Mouse (Mus musculus): ENCODE measurements around the gene Rrnad1. TPM values are rescaled to one million over a fixed set of nuclear protein-coding genes. Genes with fewer than 3 reads are reported as not detected.
A peak's percentile ranks its signal among the peaks of the same experiment; 100 is the strongest.

Rrnad1 gene
- total and polyA plus RNA-seq, 2 experiments from 2014 or later, result 19.3 to 36.4 TPM

DNA sequence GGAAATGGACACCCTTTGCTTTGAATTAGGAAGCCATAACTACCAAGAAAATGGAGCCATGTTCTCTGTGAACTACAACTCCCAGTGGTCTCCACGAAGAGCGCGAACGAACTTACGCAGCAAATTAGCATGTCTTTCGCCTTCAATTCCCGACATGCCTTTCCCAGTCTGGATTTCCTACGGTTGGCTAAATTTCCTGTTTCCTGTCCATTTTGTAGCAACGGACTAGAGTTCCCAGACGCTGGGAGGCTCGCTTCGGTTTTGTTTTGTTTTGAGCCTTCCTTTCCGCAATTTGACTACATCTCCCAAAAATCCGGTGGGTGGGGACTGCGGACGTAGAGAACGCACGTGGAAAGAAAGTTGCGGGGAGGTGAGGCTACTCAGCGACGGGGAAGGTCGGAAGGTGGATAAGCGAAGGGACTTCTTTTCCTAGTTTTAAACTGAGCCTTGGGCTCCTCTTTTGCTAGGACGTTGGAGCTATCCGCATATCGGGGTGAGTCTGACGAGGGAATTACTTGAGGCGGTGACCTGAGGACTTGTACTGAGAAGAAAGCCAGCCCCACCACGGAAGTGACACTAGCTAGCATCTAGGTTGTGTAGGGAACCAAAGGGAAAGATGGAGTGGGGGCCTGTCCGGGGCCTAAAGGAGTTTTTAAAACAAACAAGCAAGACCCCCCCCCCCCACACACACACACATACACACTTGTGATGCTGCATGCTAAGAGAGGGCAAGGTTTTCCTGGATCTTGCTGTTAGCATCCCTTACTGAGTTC, 11.0 kb downstream of the Rrnad1 start, which contains the start of gene Mrpl24:
Mrpl24 (plus strand) TSS at position 171 of the 773 bp plus-strand sequence.
- DNase-seq (ENCODE audit: low spot score) (peak; percentile 97), ATAC-seq (peak; percentile 93)
- Histone ChIP-seq H3K27me3 (ENCODE audit: insufficient read depth, low read length) (no peaks in the 10 kb centered on the region), H3K36me3 (ENCODE audit: insufficient read depth, low read length) (peaks cover 46% of the 10 kb centered on the region), H3K4me2 (ENCODE audit: low read depth, low read length) (peak within 1 kb of the TSS; percentile 87), H3K9me3 (ENCODE audit: low read length) (no peaks in the 10 kb centered on the region), H3K4me3 (ENCODE audit: low read length) (peak within 1 kb of the TSS; percentile 68), H3K4me1 (ENCODE audit: insufficient read depth, low read length) (no peaks in the 10 kb centered on the region), H3K9ac (replicated peaks; ENCODE audit: low read length) (peak within 1 kb of the TSS; percentile 59; the same call in 1 of the 2 replicates), H3K27ac (peak within 1 kb of the TSS; percentile 54)
- under 1% methylated on average over 30 of the region's 30 CpGs for WGBS
- TF ChIP-seq CTCF (IDR thresholded peaks at IDR 0.05; ENCODE audit: low read depth), result no peak

DNA sequence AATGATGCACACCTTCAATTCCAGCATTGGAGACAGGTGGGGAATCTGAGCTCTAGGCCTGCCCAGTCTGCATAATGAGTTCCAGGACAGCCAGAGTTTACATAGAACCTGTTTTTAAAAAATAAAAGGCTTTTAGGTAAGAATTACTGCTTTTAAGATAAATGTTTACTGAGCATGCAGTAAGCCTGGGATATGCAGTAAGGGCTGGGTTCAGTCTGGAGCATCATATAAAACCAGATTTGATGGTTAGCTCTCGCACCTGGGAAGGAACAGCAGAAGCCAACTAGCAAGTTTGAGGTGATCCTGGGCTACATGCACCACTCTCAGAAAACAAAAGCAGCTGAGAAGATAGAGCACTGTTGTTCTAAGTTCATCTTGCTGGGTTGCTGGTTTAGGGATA, 12.0 kb downstream of the Rrnad1 start:
- no peaks in the 10 kb centered on the region for H3K9me3 ChIP-seq (ENCODE audit: low read length)
- no peak for TF ChIP-seq CTCF (IDR thresholded peaks at IDR 0.05; ENCODE audit: low read depth)
- no peak overlapping the region for H3K9ac ChIP-seq (replicated peaks; ENCODE audit: low read length)
- ATAC-seq (no peak), DNase-seq (ENCODE audit: low spot score) (no peak)
- no peak overlapping the region for H3K4me3 ChIP-seq (ENCODE audit: low read length)
- H3K27ac ChIP-seq, result peak overlapping the region; percentile 54; the same call in 1 of the 2 replicates
- H3K27me3 ChIP-seq (ENCODE audit: insufficient read depth, low read length), result no peaks in the 10 kb centered on the region
- H3K4me1 ChIP-seq (ENCODE audit: insufficient read depth, low read length), result no peaks in the 10 kb centered on the region
- peak overlapping the region; percentile 87 for H3K4me2 ChIP-seq (ENCODE audit: low read depth, low read length)
- H3K36me3 ChIP-seq (ENCODE audit: insufficient read depth, low read length), result peaks cover 44% of the 10 kb centered on the region
- 100% methylated on average over 1 of the region's 1 CpGs for WGBS

DNA sequence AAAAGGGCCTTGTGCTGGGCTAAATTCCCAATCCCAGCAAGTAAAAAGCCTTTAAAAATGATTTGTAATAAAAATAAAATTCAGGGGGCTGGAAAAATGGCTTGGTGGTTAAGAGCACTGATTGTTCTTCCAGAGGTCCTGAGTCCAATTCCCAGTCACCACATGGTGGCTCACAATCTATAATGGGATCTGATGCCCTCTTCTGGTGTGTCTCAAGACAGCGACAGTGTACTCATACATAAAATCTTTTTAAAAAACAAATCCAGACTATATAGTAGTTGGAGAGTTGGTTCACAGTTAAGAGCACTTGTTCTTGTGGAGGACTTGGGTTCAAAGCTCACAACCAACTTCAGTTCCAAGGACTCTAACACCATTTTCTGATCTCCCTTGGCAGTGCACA, 13.5 kb downstream of the Rrnad1 start:
- ATAC-seq (no peak), DNase-seq (ENCODE audit: low spot score) (no peak)
- Histone ChIP-seq H3K4me2 (ENCODE audit: low read depth, low read length) (no peak overlapping the region), H3K27ac (no peak overlapping the region), H3K27me3 (ENCODE audit: insufficient read depth, low read length) (no peaks in the 10 kb centered on the region), H3K9ac (replicated peaks; ENCODE audit: low read length) (no peak overlapping the region), H3K36me3 (ENCODE audit: insufficient read depth, low read length) (peaks cover 33% of the 10 kb centered on the region), H3K4me1 (ENCODE audit: insufficient read depth, low read length) (no peaks in the 10 kb centered on the region), H3K9me3 (ENCODE audit: low read length) (no peaks in the 10 kb centered on the region), H3K4me3 (ENCODE audit: low read length) (no peak overlapping the region)
- 95% methylated on average over 1 of the region's 1 CpGs for WGBS
- TF ChIP-seq CTCF (IDR thresholded peaks at IDR 0.05; ENCODE audit: low read depth), result peak; percentile 12; the same call in 1 of the 2 replicates

GRCm38 (mm10) chr3:87913891-87914290, 16.6 kb downstream of the Rrnad1 start:
- no peak for TF ChIP-seq CTCF (IDR thresholded peaks at IDR 0.05; ENCODE audit: low read depth)
- DNase-seq (ENCODE audit: low spot score), result no peak
- Histone ChIP-seq H3K9me3 (ENCODE audit: low read length) (no peaks in the 10 kb centered on the region), H3K4me3 (ENCODE audit: low read length) (no peak overlapping the region), H3K4me2 (ENCODE audit: low read depth, low read length) (no peak overlapping the region), H3K27ac (no peak overlapping the region), H3K36me3 (ENCODE audit: insufficient read depth, low read length) (peaks cover 30% of the 10 kb centered on the region), H3K4me1 (ENCODE audit: insufficient read depth, low read length) (peaks cover 15% of the 10 kb centered on the region), H3K9ac (replicated peaks; ENCODE audit: low read length) (no peak overlapping the region), H3K27me3 (ENCODE audit: insufficient read depth, low read length) (no peaks in the 10 kb centered on the region)
- 94% methylated on average over 10 of the region's 10 CpGs for WGBS
- ATAC-seq, result no peak

GRCm38 (mm10) chr3:87913491-87913890, 17.0 kb downstream of the Rrnad1 start:
- H3K9ac ChIP-seq (replicated peaks; ENCODE audit: low read length), result no peak overlapping the region
- WGBS, result 84% methylated on average over 7 of the region's 7 CpGs
- no peak for DNase-seq (ENCODE audit: low spot score)
- H3K27me3 ChIP-seq (ENCODE audit: insufficient read depth, low read length), result no peaks in the 10 kb centered on the region
- TF ChIP-seq CTCF (IDR thresholded peaks at IDR 0.05; ENCODE audit: low read depth), result no peak
- no peak overlapping the region for H3K27ac ChIP-seq
- peaks cover 30% of the 10 kb centered on the region for H3K36me3 ChIP-seq (ENCODE audit: insufficient read depth, low read length)
- no peaks in the 10 kb centered on the region for H3K9me3 ChIP-seq (ENCODE audit: low read length)
- no peak overlapping the region for H3K4me2 ChIP-seq (ENCODE audit: low read depth, low read length)
- no peak for ATAC-seq
- no peak overlapping the region for H3K4me3 ChIP-seq (ENCODE audit: low read length)
- H3K4me1 ChIP-seq (ENCODE audit: insufficient read depth, low read length), result peaks cover 19% of the 10 kb centered on the region

- peak; percentile 46 for ATAC-seq
- Histone ChIP-seq H3K36me3 (ENCODE audit: insufficient read depth, low read length) (peaks cover 14% of the 10 kb centered on the region), H3K9ac (replicated peaks; ENCODE audit: low read length) (peak overlapping the region; percentile 38), H3K4me3 (ENCODE audit: low read length) (peak overlapping the region; percentile 37), H3K9me3 (ENCODE audit: low read length) (no peaks in the 10 kb centered on the region), H3K4me2 (ENCODE audit: low read depth, low read length) (peak overlapping the region; percentile 62), H3K27ac (peak overlapping the region; percentile 86), H3K27me3 (ENCODE audit: insufficient read depth, low read length) (no peaks in the 10 kb centered on the region), H3K4me1 (ENCODE audit: insufficient read depth, low read length) (peaks cover 32% of the 10 kb centered on the region)
- DNase-seq (ENCODE audit: low spot score), result peak; percentile 79
- WGBS, result 5% methylated on average over 12 of the region's 12 CpGs
- TF ChIP-seq CTCF (IDR thresholded peaks at IDR 0.05; ENCODE audit: low read depth), result no peak
Measured at GRCm38 (mm10) chr3:87910573-87911141, 19.9 kb downstream of the Rrnad1 start.

Data from hindbrain, postnatal 0 days (tissue).